Mouse (Mus musculus) thymus, postnatal 0 days (tissue): ENCODE results near the gene Mesp2. TPM values are rescaled to one million over a fixed set of nuclear protein-coding genes. Genes with fewer than 3 reads are reported as not detected.
"Not testable (repeated sequence)": the region's sequence is repeated elsewhere in the genome, so short reads cannot be mapped to it uniquely, and the experiment has no call there.

Experiments
- DNase-seq: peaks from one replicate; pipeline ENCODE4 v3.0.0-alpha.2; 2015; ENCODE audit warnings: low spot score
- polyA plus RNA-seq: library from polyadenylated mRNA; unstranded; fragments of >200 nt; fragmentation: Nextera tagmentation; extraction: Ambion mirVana; gene quantifications from 2 replicates; pipeline ENCODE4 v1.2.1, GENCODE M21; 2015

Mesp2 gene
- 0.09 and 0.10 TPM in 2 replicates for polyA plus RNA-seq

DNA sequence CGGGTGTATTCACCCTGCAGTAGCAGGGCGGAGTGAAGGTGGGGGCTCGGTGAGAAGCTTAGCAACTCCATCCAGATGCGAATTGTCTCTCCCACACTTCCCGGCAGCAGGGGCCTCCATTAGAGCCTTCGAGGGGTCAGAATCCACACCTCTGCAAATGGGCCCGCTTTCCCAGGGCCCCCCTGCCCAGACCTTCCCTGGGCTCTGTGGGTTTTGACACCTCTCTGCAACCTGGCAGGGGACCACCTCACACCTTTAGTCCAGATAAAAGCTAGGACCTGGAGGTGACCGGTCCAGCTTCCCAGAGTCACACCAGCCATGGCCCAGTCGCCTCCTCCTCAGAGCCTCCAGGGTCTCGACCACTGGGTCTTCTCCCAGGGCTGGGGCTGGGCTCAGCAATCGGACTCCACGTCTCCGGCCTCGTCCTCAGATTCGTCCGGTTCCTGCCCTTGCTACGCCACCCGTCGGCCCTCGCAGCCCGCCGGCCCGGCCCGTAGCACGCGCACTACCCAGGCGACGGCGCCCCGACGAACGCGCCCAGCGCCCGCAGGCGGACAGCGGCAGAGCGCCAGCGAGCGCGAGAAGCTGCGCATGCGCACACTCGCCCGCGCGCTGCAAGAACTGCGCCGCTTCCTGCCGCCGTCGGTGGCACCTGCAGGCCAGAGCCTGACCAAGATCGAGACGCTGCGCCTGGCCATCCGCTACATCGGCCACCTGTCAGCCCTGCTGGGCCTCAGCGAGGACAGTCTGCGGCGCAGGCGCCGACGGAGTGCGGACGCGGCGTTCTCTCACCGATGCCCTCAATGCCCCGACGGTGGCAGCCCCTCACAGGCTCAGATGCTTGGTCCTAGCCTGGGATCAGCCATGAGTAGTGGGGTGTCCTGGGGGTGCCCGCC is at the start of gene Mesp2:
Mesp2 (plus strand) TSS at position 117 of the 896 bp plus-strand sequence.
- DNase-seq, result peak; percentile 88

GRCm38 (mm10) chr7:79761124-79761876 is 49.2 kb upstream of the Mesp2 start:
- no peak for DNase-seq

GRCm38 (mm10) chr7:79762106-79762505 is 48.4 kb upstream of the Mesp2 start:
- DNase-seq, result no peak

GRCm38 (mm10) chr7:79765991-79766390 is 44.5 kb upstream of the Mesp2 start:
- no peak for DNase-seq

GRCm38 (mm10) chr7:79769664-79770063 is 40.9 kb upstream of the Mesp2 start:
- no peak for DNase-seq

- DNase-seq, result no peak
Observed at GRCm38 (mm10) chr7:79771561-79772512, 38.7 kb upstream of the Mesp2 start.

DNA sequence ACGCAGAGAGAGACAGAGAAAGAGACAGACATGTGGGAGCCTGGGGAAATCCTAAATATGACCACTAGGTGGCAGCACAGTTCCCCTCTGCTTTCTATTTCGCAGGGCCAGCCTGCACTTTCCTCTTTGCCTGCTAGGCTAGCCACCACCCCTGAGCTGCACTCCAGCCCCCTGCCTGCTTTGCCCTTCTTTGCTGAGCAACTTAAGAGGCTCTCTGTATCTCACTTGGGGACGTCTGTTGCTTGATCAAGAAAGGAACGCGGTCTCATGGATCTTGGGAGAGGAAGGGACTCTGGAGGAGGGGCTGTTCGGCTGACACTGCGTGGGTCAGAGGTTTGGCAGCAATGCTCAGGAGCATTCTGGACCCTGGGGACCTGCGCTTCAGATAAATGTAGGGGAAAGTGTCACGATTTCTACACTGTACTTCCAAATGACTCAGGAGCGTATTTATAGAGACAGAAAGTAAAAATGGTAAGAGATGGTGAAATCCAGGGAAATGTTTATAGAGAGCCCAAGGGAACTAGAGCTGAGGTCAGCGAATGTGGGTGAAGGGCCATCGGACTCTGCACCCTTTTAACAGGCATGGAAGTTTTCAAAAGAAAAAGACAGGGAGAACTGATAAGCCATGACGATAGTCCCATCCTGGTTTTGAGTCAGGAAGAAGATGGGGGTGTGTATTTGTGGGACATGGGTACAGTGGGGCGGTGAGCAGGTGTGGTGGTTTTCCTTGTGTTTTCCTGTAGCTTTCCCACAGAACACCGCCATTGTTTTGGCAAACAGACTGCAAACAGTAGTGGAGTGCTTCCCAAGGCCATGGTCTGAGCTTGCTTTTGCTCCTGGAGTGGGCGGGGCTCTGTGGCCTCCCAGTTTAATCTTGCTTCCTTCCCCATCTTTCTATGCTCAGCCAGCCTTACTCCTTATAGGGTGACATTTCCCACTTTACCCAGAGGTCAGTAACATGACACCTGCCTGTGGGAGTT is 29.6 kb upstream of the Mesp2 start:
- peak; percentile 76 for DNase-seq

- DNase-seq, result no peak
Observed at GRCm38 (mm10) chr7:79781826-79782515, 28.6 kb upstream of the Mesp2 start.

DNA sequence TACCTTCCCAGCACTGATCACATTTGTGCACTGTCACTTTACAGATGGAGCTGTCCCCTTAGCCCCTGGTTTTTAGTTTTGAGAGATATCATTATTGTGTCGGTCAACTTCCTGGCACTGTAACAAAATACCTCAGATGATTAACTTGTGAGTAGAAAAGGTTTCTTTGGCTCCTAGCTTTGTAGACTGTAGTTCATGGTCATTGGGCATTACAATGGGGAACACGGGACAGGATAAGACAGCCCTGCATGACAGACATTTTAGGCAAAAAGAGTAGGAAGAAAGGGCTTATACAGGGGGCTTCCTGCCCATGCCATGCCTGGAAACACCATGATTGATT is 28.0 kb upstream of the Mesp2 start:
- DNase-seq, result no peak

- DNase-seq, result peak; percentile 57
Observed at GRCm38 (mm10) chr7:79786295-79786694, 24.2 kb upstream of the Mesp2 start.

- DNase-seq, result not testable (repeated sequence)
Observed at GRCm38 (mm10) chr7:79789812-79790211, 20.7 kb upstream of the Mesp2 start.

DNA sequence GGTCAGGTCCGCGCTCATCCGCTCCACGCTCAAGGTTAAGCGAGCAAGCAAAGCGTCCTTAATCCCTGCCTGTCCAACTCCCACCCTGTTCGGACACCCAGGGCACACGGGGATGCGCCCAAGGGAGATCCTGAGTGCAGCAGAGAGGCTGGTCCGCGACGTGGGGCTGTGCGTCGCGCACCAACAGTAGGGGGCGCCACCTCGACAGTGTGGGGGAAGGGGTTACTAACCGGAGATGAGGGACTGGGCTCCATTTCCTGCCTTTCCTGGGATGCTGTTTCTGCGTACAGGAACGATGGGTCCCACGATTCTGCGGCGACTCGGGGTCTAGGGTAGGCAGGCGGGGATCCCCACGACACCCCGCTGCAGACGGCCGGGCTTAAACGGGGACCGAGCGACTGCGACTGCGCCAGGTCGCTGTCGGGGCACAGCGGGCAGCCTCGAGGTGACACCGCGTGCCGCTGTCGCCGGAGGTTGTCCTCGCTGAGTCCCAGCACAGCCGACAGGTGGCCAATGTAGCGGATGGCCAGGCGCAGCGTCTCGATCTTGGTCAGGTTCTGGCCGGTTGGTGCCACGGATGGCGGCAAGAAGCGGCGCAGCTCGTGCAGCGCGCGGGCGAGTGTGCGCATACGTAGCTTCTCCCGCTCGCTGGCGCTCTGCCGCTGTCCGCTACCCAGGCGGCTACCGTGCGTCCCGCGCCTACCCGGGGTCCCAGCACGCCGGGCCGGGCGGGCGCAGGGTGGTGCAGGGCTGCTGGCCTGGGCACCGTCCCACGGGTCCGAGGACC is 17.7 kb upstream of the Mesp2 start:
- peak; percentile 35 for DNase-seq

GRCm38 (mm10) chr7:79793688-79794087 is 16.8 kb upstream of the Mesp2 start, which contains the start of gene Mesp1:
Mesp1 (minus strand) TSS chr7:79793788.
- no peak for DNase-seq

DNA sequence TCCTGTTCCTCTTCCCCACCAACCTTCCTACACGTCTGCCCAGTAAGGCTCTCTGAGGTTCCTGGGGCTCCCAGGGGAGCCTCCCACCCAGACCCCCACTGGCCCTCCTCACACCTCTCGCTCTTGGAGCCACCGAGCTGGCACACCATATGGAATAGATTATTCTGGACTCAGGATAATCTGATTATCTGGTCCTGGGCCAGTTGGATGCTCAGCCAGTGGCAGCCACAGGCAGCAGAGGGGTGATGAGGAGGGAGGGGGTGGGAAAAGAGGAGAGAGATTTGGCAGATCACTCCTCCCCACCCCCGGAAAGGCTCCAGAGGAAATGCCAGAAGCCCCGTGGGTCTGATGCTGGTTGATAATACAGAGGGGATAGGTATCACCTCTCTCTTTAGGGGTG is 11.9 kb upstream of the Mesp2 start:
- DNase-seq, result no peak

DNA sequence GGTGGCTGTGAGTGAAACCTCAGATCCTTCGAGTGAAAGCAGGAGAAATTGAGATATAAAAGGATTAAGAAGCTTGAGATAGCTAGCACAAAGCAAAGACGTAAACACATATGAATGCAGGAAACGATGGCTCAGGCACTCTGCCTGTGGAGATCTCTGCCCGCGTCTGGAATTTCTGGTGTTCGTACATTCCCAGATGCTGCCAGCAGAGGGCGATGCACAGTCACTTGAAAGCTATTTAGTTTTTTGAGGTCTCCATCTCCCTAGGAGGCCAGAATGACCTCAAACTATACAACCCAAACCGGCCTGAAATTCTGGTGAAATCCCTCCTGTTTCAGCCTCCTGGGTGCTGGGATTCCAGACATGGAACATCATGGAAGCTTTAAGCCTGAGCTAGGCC is 11.5 kb upstream of the Mesp2 start:
- peak; percentile 67 for DNase-seq

GRCm38 (mm10) chr7:79799506-79799905 is 11.0 kb upstream of the Mesp2 start:
- DNase-seq, result no peak

- DNase-seq, result no peak
Observed at GRCm38 (mm10) chr7:79800336-79800735, 10.2 kb upstream of the Mesp2 start.

GRCm38 (mm10) chr7:79801391-79801790 is 9.1 kb upstream of the Mesp2 start:
- DNase-seq, result no peak

GRCm38 (mm10) chr7:79802037-79802436 is 8.5 kb upstream of the Mesp2 start:
- no peak for DNase-seq
